Mouse (Mus musculus) lung, adult 18-20 months (tissue): ENCODE measurements around the gene 1700029I15Rik.

Experiments
- DNase-seq, 2 experiments: peaks; one replicate each; pipeline ENCODE4 v3.0.0; 2022; ENCODE audit warnings: mixed read lengths in 2 of 2

1700029I15Rik gene

GRCm38 (mm10) chr2:92374514-92374913 lies 7.8 kb upstream of the 1700029I15Rik start, which contains the start of the genes Pex16 and Large2:
Gene Pex16, plus strand, starts transcription at chr2:92374676.
Gene Large2, minus strand, starts transcription at chr2:92374869.
- DNase-seq = peak; percentile 61

GRCm38 (mm10) chr2:92375099-92375623 lies 7.2 kb upstream of the 1700029I15Rik start:
- peak; percentile 99 for DNase-seq

- DNase-seq = no peak
Observed at GRCm38 (mm10) chr2:92375788-92376187, 6.5 kb upstream of the 1700029I15Rik start.

GRCm38 (mm10) chr2:92376300-92376699 lies 6.0 kb upstream of the 1700029I15Rik start:
- DNase-seq = no peak

- DNase-seq = no peak
Observed at GRCm38 (mm10) chr2:92377320-92377719, 5.0 kb upstream of the 1700029I15Rik start.

GRCm38 (mm10) chr2:92379783-92380494 lies 2.4 kb upstream of the 1700029I15Rik start:
- no peak for DNase-seq

- DNase-seq = no peak
Observed at GRCm38 (mm10) chr2:92380495-92381050, 1.8 kb upstream of the 1700029I15Rik start.

GRCm38 (mm10) chr2:92381161-92381560 lies 1.2 kb upstream of the 1700029I15Rik start:
- DNase-seq = no peak

- no peak for DNase-seq
Observed at GRCm38 (mm10) chr2:92382759-92383158, 421 bp downstream of the 1700029I15Rik start.

- DNase-seq = no peak
Observed at GRCm38 (mm10) chr2:92384101-92384500, 1.8 kb downstream of the 1700029I15Rik start.

- DNase-seq = no peak
Observed at GRCm38 (mm10) chr2:92385113-92386051, 3.0 kb downstream of the 1700029I15Rik start.

GRCm38 (mm10) chr2:92386821-92387570 lies 4.7 kb downstream of the 1700029I15Rik start:
- DNase-seq = no peak

GRCm38 (mm10) chr2:92387646-92388045 lies 5.3 kb downstream of the 1700029I15Rik start:
- DNase-seq = no peak

- no peak for DNase-seq
Observed at GRCm38 (mm10) chr2:92388081-92388517, 5.8 kb downstream of the 1700029I15Rik start.

GRCm38 (mm10) chr2:92388891-92389641 lies 6.7 kb downstream of the 1700029I15Rik start:
- DNase-seq = peak; percentile 83 to 88

- DNase-seq = no peak
Observed at GRCm38 (mm10) chr2:92389645-92390044, 7.3 kb downstream of the 1700029I15Rik start.

GRCm38 (mm10) chr2:92390206-92390930 lies 8.0 kb downstream of the 1700029I15Rik start:
- DNase-seq = peak; percentile 70 to 77

GRCm38 (mm10) chr2:92391116-92391515 lies 8.8 kb downstream of the 1700029I15Rik start:
- no peak for DNase-seq

- no peak for DNase-seq
Observed at GRCm38 (mm10) chr2:92391703-92392317, 9.5 kb downstream of the 1700029I15Rik start.
